Mouse (Mus musculus): ENCODE data around the gene Slc36a3. TPM values are rescaled to one million over a fixed set of nuclear protein-coding genes. Genes with fewer than 3 reads are reported as not detected.

Gene Slc36a3
- not detected for total RNA-seq (2022)

- DNase-seq (ENCODE audit: low spot score in 2 of 2): no peak
Measured at GRCm38 (mm10) chr11:55151608-55152007, at the start of gene Slc36a3. Gene Slc36a3, minus strand, starts transcription at chr11:55151708.

GRCm38 (mm10) chr11:55197740-55198510, 46.4 kb upstream of the Slc36a3 start:
- no peak for DNase-seq (ENCODE audit: low spot score in 2 of 2)

GRCm38 (mm10) chr11:55197086-55197485, 45.6 kb upstream of the Slc36a3 start:
- DNase-seq (ENCODE audit: low spot score in 2 of 2): no peak

GRCm38 (mm10) chr11:55190216-55190615, 38.7 kb upstream of the Slc36a3 start:
- no peak for DNase-seq (ENCODE audit: low spot score in 2 of 2)

- DNase-seq (ENCODE audit: low spot score in 2 of 2): no peak
Measured at GRCm38 (mm10) chr11:55187777-55188176, 36.3 kb upstream of the Slc36a3 start.

GRCm38 (mm10) chr11:55187292-55187691, 35.8 kb upstream of the Slc36a3 start:
- no peak for DNase-seq (ENCODE audit: low spot score in 2 of 2)

- DNase-seq (ENCODE audit: low spot score in 2 of 2): no peak
Measured at GRCm38 (mm10) chr11:55184733-55185291, 33.3 kb upstream of the Slc36a3 start, which contains the start of gene Slc36a2. Gene Slc36a2, minus strand, starts transcription at chr11:55185077.

- no peak for DNase-seq (ENCODE audit: low spot score in 2 of 2)
Measured at GRCm38 (mm10) chr11:55184246-55184645, 32.7 kb upstream of the Slc36a3 start.

- no peak for DNase-seq (ENCODE audit: low spot score in 2 of 2)
Measured at GRCm38 (mm10) chr11:55183124-55183523, 31.6 kb upstream of the Slc36a3 start.

- no peak for DNase-seq (ENCODE audit: low spot score in 2 of 2)
Measured at GRCm38 (mm10) chr11:55179856-55180255, 28.3 kb upstream of the Slc36a3 start.

GRCm38 (mm10) chr11:55178830-55179229, 27.3 kb upstream of the Slc36a3 start:
- DNase-seq (ENCODE audit: low spot score in 2 of 2): no peak

- DNase-seq (ENCODE audit: low spot score in 2 of 2): no peak
Measured at GRCm38 (mm10) chr11:55170501-55170900, 19.0 kb upstream of the Slc36a3 start.

- no peak for DNase-seq (ENCODE audit: low spot score in 2 of 2)
Measured at GRCm38 (mm10) chr11:55168914-55169313, 17.4 kb upstream of the Slc36a3 start.

GRCm38 (mm10) chr11:55168504-55168903, 17.0 kb upstream of the Slc36a3 start:
- no peak for DNase-seq (ENCODE audit: low spot score in 2 of 2)

- no peak for DNase-seq (ENCODE audit: low spot score in 2 of 2)
Measured at GRCm38 (mm10) chr11:55165748-55166147, 14.2 kb upstream of the Slc36a3 start.

GRCm38 (mm10) chr11:55164723-55165122, 13.2 kb upstream of the Slc36a3 start:
- peak in 1 of 2 experiments; percentile 34 for DNase-seq (ENCODE audit: low spot score in 2 of 2)

GRCm38 (mm10) chr11:55162670-55163069, 11.2 kb upstream of the Slc36a3 start:
- peak; percentile 13 to 60 for DNase-seq (ENCODE audit: low spot score in 2 of 2)

GRCm38 (mm10) chr11:55158785-55159359, 7.4 kb upstream of the Slc36a3 start:
- DNase-seq (ENCODE audit: low spot score in 2 of 2): peak; percentile 33 to 77

GRCm38 (mm10) chr11:55155070-55155421, 3.5 kb upstream of the Slc36a3 start:
- DNase-seq (ENCODE audit: low spot score in 2 of 2): no peak

GRCm38 (mm10) chr11:55154398-55155069, 3.0 kb upstream of the Slc36a3 start:
- no peak for DNase-seq (ENCODE audit: low spot score in 2 of 2)

GRCm38 (mm10) chr11:55148461-55148860, 3.0 kb downstream of the Slc36a3 start:
- DNase-seq (ENCODE audit: low spot score in 2 of 2): no peak

GRCm38 (mm10) chr11:55147423-55147822, 4.1 kb downstream of the Slc36a3 start:
- DNase-seq (ENCODE audit: low spot score in 2 of 2): no peak
